Mouse (Mus musculus): ENCODE data around the gene Xpc. TPM values are rescaled to one million over a fixed set of nuclear protein-coding genes. Genes with fewer than 3 reads are reported as not detected.

Xpc gene
- 15.8 and 17.7 TPM in 2 replicates for polyA plus RNA-seq (2014; fragmentation: Nextera tagmentation; extraction: Ambion mirVana)

- Histone ChIP-seq H3K4me3 (ENCODE audit: low read depth, low read length) (peak within 1 kb of the TSS; percentile 90), H3K4me2 (replicated peaks; ENCODE audit: low read depth, low read length) (peak within 1 kb of the TSS; percentile 52), H3K36me3 (ENCODE audit: control insufficient read depth, insufficient read depth, low read length) (peaks cover 27% of the 10 kb centered on the region), H3K27ac (ENCODE audit: low read length) (peak within 1 kb of the TSS; percentile 62), H3K9me3 (ENCODE audit: control insufficient read depth, low read depth, low read length) (no peaks in the 10 kb centered on the region), H3K9ac (replicated peaks; ENCODE audit: low read depth, low read length) (peak within 1 kb of the TSS; percentile 76), H3K4me1 (ENCODE audit: control insufficient read depth, insufficient read depth, low read length) (peaks cover 11% of the 10 kb centered on the region), H3K27me3 (ENCODE audit: control insufficient read depth, insufficient read depth, low read length) (no peaks in the 10 kb centered on the region)
- peak; percentile 98 for ATAC-seq (ENCODE audit: insufficient number of reproducible peaks, insufficient read depth, low FRiP score, low read depth)
- under 1% methylated on average over 78 of the region's 80 CpGs for WGBS
These were observed at the start of gene Xpc, which contains the start of gene Lsm3 for GRCm38 (mm10) chr6:91515545-91516449. Xpc (minus strand) TSS chr6:91515888. Lsm3 (plus strand) TSS chr6:91515928.

- Histone ChIP-seq H3K4me3 (ENCODE audit: low read depth, low read length) (no peak overlapping the region), H3K9me3 (ENCODE audit: control insufficient read depth, low read depth, low read length) (no peaks in the 10 kb centered on the region), H3K9ac (replicated peaks; ENCODE audit: low read depth, low read length) (no peak overlapping the region), H3K4me1 (ENCODE audit: control insufficient read depth, insufficient read depth, low read length) (0 out of 2 replicates have a peak, but pooled peaks cover 7% of the 10 kb centered on the region), H3K36me3 (ENCODE audit: control insufficient read depth, insufficient read depth, low read length) (no peaks in the 10 kb centered on the region), H3K27me3 (ENCODE audit: control insufficient read depth, insufficient read depth, low read length) (no peaks in the 10 kb centered on the region), H3K27ac (ENCODE audit: low read length) (no peak overlapping the region), H3K4me2 (replicated peaks; ENCODE audit: low read depth, low read length) (no peak overlapping the region)
- no peak for ATAC-seq (ENCODE audit: insufficient number of reproducible peaks, insufficient read depth, low FRiP score, low read depth)
- 71% methylated on average over 3 of the region's 3 CpGs for WGBS
These were observed 47.3 kb upstream of the Xpc start for GRCm38 (mm10) chr6:91563031-91563430.

- WGBS, result 93% methylated on average over 3 of the region's 3 CpGs
- ATAC-seq (ENCODE audit: insufficient number of reproducible peaks, insufficient read depth, low FRiP score, low read depth), result no peak
- Histone ChIP-seq H3K36me3 (ENCODE audit: control insufficient read depth, insufficient read depth, low read length) (no peaks in the 10 kb centered on the region), H3K27me3 (ENCODE audit: control insufficient read depth, insufficient read depth, low read length) (no peaks in the 10 kb centered on the region), H3K9me3 (ENCODE audit: control insufficient read depth, low read depth, low read length) (no peaks in the 10 kb centered on the region), H3K27ac (ENCODE audit: low read length) (no peak overlapping the region), H3K4me2 (replicated peaks; ENCODE audit: low read depth, low read length) (no peak overlapping the region), H3K4me1 (ENCODE audit: control insufficient read depth, insufficient read depth, low read length) (0 out of 2 replicates have a peak, but pooled peaks cover 7% of the 10 kb centered on the region), H3K4me3 (ENCODE audit: low read depth, low read length) (no peak overlapping the region), H3K9ac (replicated peaks; ENCODE audit: low read depth, low read length) (no peak overlapping the region)
These were observed 44.5 kb upstream of the Xpc start for GRCm38 (mm10) chr6:91560186-91560585.

GRCm38 (mm10) chr6:91559371-91559770 is 43.7 kb upstream of the Xpc start:
- Histone ChIP-seq H3K9ac (replicated peaks; ENCODE audit: low read depth, low read length) (no peak overlapping the region), H3K27me3 (ENCODE audit: control insufficient read depth, insufficient read depth, low read length) (no peaks in the 10 kb centered on the region), H3K36me3 (ENCODE audit: control insufficient read depth, insufficient read depth, low read length) (no peaks in the 10 kb centered on the region), H3K4me2 (replicated peaks; ENCODE audit: low read depth, low read length) (no peak overlapping the region), H3K9me3 (ENCODE audit: control insufficient read depth, low read depth, low read length) (no peaks in the 10 kb centered on the region), H3K4me1 (ENCODE audit: control insufficient read depth, insufficient read depth, low read length) (0 out of 2 replicates have a peak, but pooled peaks cover 7% of the 10 kb centered on the region), H3K27ac (ENCODE audit: low read length) (no peak overlapping the region), H3K4me3 (ENCODE audit: low read depth, low read length) (no peak overlapping the region)
- 84% methylated on average over 4 of the region's 4 CpGs for WGBS
- ATAC-seq (ENCODE audit: insufficient number of reproducible peaks, insufficient read depth, low FRiP score, low read depth), result no peak

- WGBS, result 21% methylated on average over 1 of the region's 1 CpGs
- H3K9ac ChIP-seq (replicated peaks; ENCODE audit: low read depth, low read length), result no peak overlapping the region
- no peaks in the 10 kb centered on the region for H3K9me3 ChIP-seq (ENCODE audit: control insufficient read depth, low read depth, low read length)
- no peaks in the 10 kb centered on the region for H3K36me3 ChIP-seq (ENCODE audit: control insufficient read depth, insufficient read depth, low read length)
- ATAC-seq (ENCODE audit: insufficient number of reproducible peaks, insufficient read depth, low FRiP score, low read depth), result no peak
- no peaks in the 10 kb centered on the region for H3K27me3 ChIP-seq (ENCODE audit: control insufficient read depth, insufficient read depth, low read length)
- H3K4me3 ChIP-seq (ENCODE audit: low read depth, low read length), result no peak overlapping the region
- 0 out of 2 replicates have a peak, but pooled peaks cover 7% of the 10 kb centered on the region for H3K4me1 ChIP-seq (ENCODE audit: control insufficient read depth, insufficient read depth, low read length)
- no peak overlapping the region for H3K4me2 ChIP-seq (replicated peaks; ENCODE audit: low read depth, low read length)
- no peak overlapping the region for H3K27ac ChIP-seq (ENCODE audit: low read length)
These were observed 42.9 kb upstream of the Xpc start for GRCm38 (mm10) chr6:91558565-91558964.

- Histone ChIP-seq H3K9me3 (ENCODE audit: control insufficient read depth, low read depth, low read length) (no peaks in the 10 kb centered on the region), H3K4me1 (ENCODE audit: control insufficient read depth, insufficient read depth, low read length) (no peaks in the 10 kb centered on the region), H3K4me3 (ENCODE audit: low read depth, low read length) (no peak overlapping the region), H3K4me2 (replicated peaks; ENCODE audit: low read depth, low read length) (no peak overlapping the region), H3K36me3 (ENCODE audit: control insufficient read depth, insufficient read depth, low read length) (no peaks in the 10 kb centered on the region), H3K27ac (ENCODE audit: low read length) (no peak overlapping the region), H3K27me3 (ENCODE audit: control insufficient read depth, insufficient read depth, low read length) (no peaks in the 10 kb centered on the region), H3K9ac (replicated peaks; ENCODE audit: low read depth, low read length) (no peak overlapping the region)
- 62% methylated on average over 3 of the region's 3 CpGs for WGBS
- ATAC-seq (ENCODE audit: insufficient number of reproducible peaks, insufficient read depth, low FRiP score, low read depth), result no peak
These were observed 37.0 kb upstream of the Xpc start for GRCm38 (mm10) chr6:91552693-91553092.

- no peak overlapping the region for H3K27ac ChIP-seq (ENCODE audit: low read length)
- H3K9me3 ChIP-seq (ENCODE audit: control insufficient read depth, low read depth, low read length), result no peaks in the 10 kb centered on the region
- no peak overlapping the region for H3K9ac ChIP-seq (replicated peaks; ENCODE audit: low read depth, low read length)
- H3K27me3 ChIP-seq (ENCODE audit: control insufficient read depth, insufficient read depth, low read length), result no peaks in the 10 kb centered on the region
- ATAC-seq (ENCODE audit: insufficient number of reproducible peaks, insufficient read depth, low FRiP score, low read depth), result no peak
- no peaks in the 10 kb centered on the region for H3K4me1 ChIP-seq (ENCODE audit: control insufficient read depth, insufficient read depth, low read length)
- no peaks in the 10 kb centered on the region for H3K36me3 ChIP-seq (ENCODE audit: control insufficient read depth, insufficient read depth, low read length)
- 97% methylated on average over 3 of the region's 3 CpGs for WGBS
- no peak overlapping the region for H3K4me3 ChIP-seq (ENCODE audit: low read depth, low read length)
- no peak overlapping the region for H3K4me2 ChIP-seq (replicated peaks; ENCODE audit: low read depth, low read length)
These were observed 36.0 kb upstream of the Xpc start for GRCm38 (mm10) chr6:91551671-91552070.

GRCm38 (mm10) chr6:91549621-91550020 is 33.9 kb upstream of the Xpc start:
- no peaks in the 10 kb centered on the region for H3K9me3 ChIP-seq (ENCODE audit: control insufficient read depth, low read depth, low read length)
- no peaks in the 10 kb centered on the region for H3K4me1 ChIP-seq (ENCODE audit: control insufficient read depth, insufficient read depth, low read length)
- WGBS, result 53% methylated on average over 5 of the region's 5 CpGs
- no peak overlapping the region for H3K9ac ChIP-seq (replicated peaks; ENCODE audit: low read depth, low read length)
- no peak overlapping the region for H3K4me2 ChIP-seq (replicated peaks; ENCODE audit: low read depth, low read length)
- ATAC-seq (ENCODE audit: insufficient number of reproducible peaks, insufficient read depth, low FRiP score, low read depth), result no peak
- H3K4me3 ChIP-seq (ENCODE audit: low read depth, low read length), result no peak overlapping the region
- no peak overlapping the region for H3K27ac ChIP-seq (ENCODE audit: low read length)
- H3K36me3 ChIP-seq (ENCODE audit: control insufficient read depth, insufficient read depth, low read length), result no peaks in the 10 kb centered on the region
- no peaks in the 10 kb centered on the region for H3K27me3 ChIP-seq (ENCODE audit: control insufficient read depth, insufficient read depth, low read length)
